Mouse (Mus musculus): Measurements from ENCODE around the gene Pak1ip1. TPM values are rescaled to one million over a fixed set of nuclear protein-coding genes. Genes with fewer than 3 reads are reported as not detected.
A peak's percentile ranks its signal among the peaks of the same experiment; 100 is the strongest.

Gene Pak1ip1
- polyA plus RNA-seq, 1 experiment from 2014 or later = 87.7 TPM

DNA sequence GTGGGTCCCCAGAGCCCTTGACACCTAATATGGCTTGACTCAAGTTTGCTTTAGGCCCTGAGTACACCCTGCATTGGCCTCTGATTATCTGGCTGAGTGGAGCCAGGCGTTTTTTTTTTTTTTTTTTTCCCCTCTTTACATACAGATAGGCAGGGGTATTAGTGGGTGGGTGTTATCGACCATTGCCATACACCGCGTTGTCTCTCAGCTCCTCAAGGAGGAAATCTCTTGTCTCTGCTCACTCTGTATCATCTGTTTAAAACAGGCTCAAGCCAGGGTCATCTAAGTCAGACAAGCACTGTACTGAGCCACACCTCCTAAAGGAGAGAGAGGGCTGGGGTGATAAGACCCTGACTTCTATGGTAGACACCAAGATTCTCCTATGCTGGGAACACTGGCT, 17.0 kb downstream of the Pak1ip1 start:
- Histone ChIP-seq H3K4me3 (ENCODE audit: low read length) (no peak overlapping the region), H3K4me2 (ENCODE audit: low read depth, low read length) (peak overlapping the region; percentile 80; the same call in 1 of the 2 replicates), H3K27ac (ENCODE audit: low read length) (no peak overlapping the region), H3K9me3 (ENCODE audit: control insufficient read depth, low read length) (no peaks in the 10 kb centered on the region), H3K9ac (ENCODE audit: low read depth, low read length) (peak overlapping the region; percentile 85; the same call in 1 of the 2 replicates), H3K27me3 (replicated peaks; ENCODE audit: control insufficient read depth, insufficient read depth, low read length) (no peaks in the 10 kb centered on the region), H3K4me1 (ENCODE audit: control insufficient read depth, insufficient read depth, low read length) (peaks cover 20% of the 10 kb centered on the region), H3K36me3 (ENCODE audit: control insufficient read depth, insufficient read depth, low read length) (peaks cover 6% of the 10 kb centered on the region)
- no peak; the same call in 1 of the 2 replicates for ATAC-seq
- 68% methylated on average over 4 of the region's 4 CpGs for WGBS

GRCm38 (mm10) chr13:41018236-41018635, 17.4 kb downstream of the Pak1ip1 start:
- no peaks in the 10 kb centered on the region for H3K9me3 ChIP-seq (ENCODE audit: control insufficient read depth, low read length)
- H3K9ac ChIP-seq (ENCODE audit: low read depth, low read length) = no peak overlapping the region
- peaks cover 8% of the 10 kb centered on the region for H3K36me3 ChIP-seq (ENCODE audit: control insufficient read depth, insufficient read depth, low read length)
- no peaks in the 10 kb centered on the region for H3K27me3 ChIP-seq (replicated peaks; ENCODE audit: control insufficient read depth, insufficient read depth, low read length)
- 93% methylated on average over 9 of the region's 9 CpGs for WGBS
- no peak overlapping the region; the same call in 1 of the 2 replicates for H3K4me3 ChIP-seq (ENCODE audit: low read length)
- ATAC-seq = no peak
- peaks cover 20% of the 10 kb centered on the region for H3K4me1 ChIP-seq (ENCODE audit: control insufficient read depth, insufficient read depth, low read length)
- H3K4me2 ChIP-seq (ENCODE audit: low read depth, low read length) = no peak overlapping the region
- no peak overlapping the region for H3K27ac ChIP-seq (ENCODE audit: low read length)

DNA sequence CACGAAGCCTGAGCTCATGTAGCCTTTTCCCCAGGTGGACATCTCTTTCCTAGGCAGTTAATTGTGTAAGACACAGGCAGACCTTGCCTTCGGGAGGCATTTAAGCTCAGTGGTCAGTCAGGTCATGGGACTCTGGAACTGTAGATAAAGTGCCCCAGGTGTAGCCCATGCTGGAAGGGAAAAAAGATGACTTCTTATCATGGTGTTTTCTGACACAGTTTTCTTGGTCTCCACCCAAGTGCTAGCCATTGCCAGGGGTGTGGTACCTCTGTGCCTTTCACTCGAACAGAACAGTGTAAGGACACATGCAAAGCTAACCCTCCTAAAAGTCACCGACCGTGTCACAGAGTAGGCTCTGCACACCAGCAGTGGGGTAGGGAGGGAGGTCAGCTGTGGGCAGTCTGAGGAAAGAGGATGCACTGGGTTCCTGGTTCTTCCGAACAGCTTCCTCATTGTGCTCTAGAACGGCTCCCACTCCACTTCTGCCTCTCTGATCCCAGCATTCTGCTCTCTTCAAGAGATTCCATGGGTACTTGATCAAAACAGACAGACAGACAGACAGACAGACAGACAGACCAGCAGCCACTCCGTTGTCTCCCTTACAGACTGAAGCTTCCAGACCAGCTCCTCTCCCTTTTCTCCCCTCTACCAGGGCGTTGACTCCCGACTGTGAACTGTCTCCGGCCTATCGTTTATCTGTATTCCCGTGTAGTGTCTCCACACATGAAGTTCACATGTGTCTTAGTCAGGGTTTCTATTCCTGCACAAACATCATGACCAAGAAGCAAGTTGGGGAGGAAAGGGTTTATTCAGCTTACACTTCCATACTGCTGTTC, 18.2 kb downstream of the Pak1ip1 start:
- peaks cover 13% of the 10 kb centered on the region for H3K36me3 ChIP-seq (ENCODE audit: control insufficient read depth, insufficient read depth, low read length)
- no peak overlapping the region for H3K4me3 ChIP-seq (ENCODE audit: low read length)
- no peaks in the 10 kb centered on the region for H3K9me3 ChIP-seq (ENCODE audit: control insufficient read depth, low read length)
- H3K4me1 ChIP-seq (ENCODE audit: control insufficient read depth, insufficient read depth, low read length) = peaks cover 20% of the 10 kb centered on the region
- ATAC-seq = no peak
- H3K27me3 ChIP-seq (replicated peaks; ENCODE audit: control insufficient read depth, insufficient read depth, low read length) = no peaks in the 10 kb centered on the region
- no peak overlapping the region for H3K4me2 ChIP-seq (ENCODE audit: low read depth, low read length)
- WGBS = 93% methylated on average over 13 of the region's 13 CpGs
- H3K27ac ChIP-seq (ENCODE audit: low read length) = no peak overlapping the region
- no peak overlapping the region for H3K9ac ChIP-seq (ENCODE audit: low read depth, low read length)

DNA sequence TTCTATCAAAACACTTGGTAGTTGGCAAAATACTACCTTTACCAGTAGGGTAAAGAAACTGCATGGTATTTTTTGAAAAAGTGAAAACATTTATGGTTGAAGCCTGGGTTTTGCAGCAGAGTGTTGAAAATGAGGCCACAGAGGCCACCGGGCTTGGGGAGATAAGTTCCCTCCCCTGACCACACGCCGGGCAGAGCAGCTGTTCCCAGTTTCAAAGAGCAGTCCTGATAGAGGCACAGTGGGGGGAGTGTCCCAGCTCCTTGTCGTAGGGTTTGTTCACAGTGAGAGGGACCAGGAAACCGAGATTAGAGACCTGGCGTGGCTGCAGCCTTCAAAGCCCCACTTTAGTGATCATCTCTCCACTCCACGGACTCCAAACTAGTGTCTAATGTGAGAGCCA, 19.7 kb downstream of the Pak1ip1 start:
- no peak for ATAC-seq
- H3K9me3 ChIP-seq (ENCODE audit: control insufficient read depth, low read length) = no peaks in the 10 kb centered on the region
- peaks cover 18% of the 10 kb centered on the region for H3K4me1 ChIP-seq (ENCODE audit: control insufficient read depth, insufficient read depth, low read length)
- WGBS = 62% methylated on average over 7 of the region's 7 CpGs
- H3K27me3 ChIP-seq (replicated peaks; ENCODE audit: control insufficient read depth, insufficient read depth, low read length) = no peaks in the 10 kb centered on the region
- no peak overlapping the region for H3K4me3 ChIP-seq (ENCODE audit: low read length)
- H3K4me2 ChIP-seq (ENCODE audit: low read depth, low read length) = no peak overlapping the region
- H3K9ac ChIP-seq (ENCODE audit: low read depth, low read length) = no peak overlapping the region
- H3K27ac ChIP-seq (ENCODE audit: low read length) = no peak overlapping the region
- peaks cover 13% of the 10 kb centered on the region for H3K36me3 ChIP-seq (ENCODE audit: control insufficient read depth, insufficient read depth, low read length)

GRCm38 (mm10) chr13:41021607-41022006, 20.8 kb downstream of the Pak1ip1 start:
- WGBS = 89% methylated on average over 6 of the region's 6 CpGs
- ATAC-seq = no peak
- H3K4me2 ChIP-seq (ENCODE audit: low read depth, low read length) = no peak overlapping the region
- no peak overlapping the region for H3K27ac ChIP-seq (ENCODE audit: low read length)
- peaks cover 14% of the 10 kb centered on the region for H3K4me1 ChIP-seq (ENCODE audit: control insufficient read depth, insufficient read depth, low read length)
- H3K27me3 ChIP-seq (replicated peaks; ENCODE audit: control insufficient read depth, insufficient read depth, low read length) = no peaks in the 10 kb centered on the region
- H3K9me3 ChIP-seq (ENCODE audit: control insufficient read depth, low read length) = no peaks in the 10 kb centered on the region
- no peak overlapping the region for H3K4me3 ChIP-seq (ENCODE audit: low read length)
- H3K36me3 ChIP-seq (ENCODE audit: control insufficient read depth, insufficient read depth, low read length) = peaks cover 13% of the 10 kb centered on the region
- no peak overlapping the region for H3K9ac ChIP-seq (ENCODE audit: low read depth, low read length)

DNA sequence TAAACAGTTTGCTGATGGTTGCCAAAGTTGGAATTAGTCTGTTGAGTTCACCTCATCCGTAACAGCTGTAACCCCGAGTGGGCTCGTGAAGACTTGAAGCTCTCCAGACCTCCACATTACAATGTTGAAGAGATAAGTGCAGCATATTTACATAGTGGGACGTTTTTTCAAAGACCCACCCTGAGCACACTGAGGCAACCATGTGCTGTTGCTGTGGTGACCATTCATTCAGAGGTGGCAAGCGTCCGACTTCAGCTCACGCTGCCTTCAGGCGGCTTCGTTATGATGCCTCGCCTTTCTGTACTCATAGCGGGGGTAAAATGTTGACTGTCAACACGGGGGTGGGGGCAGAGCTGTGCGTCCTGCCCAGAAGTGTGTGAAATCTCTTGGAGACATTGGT, 21.3 kb downstream of the Pak1ip1 start:
- no peak overlapping the region for H3K9ac ChIP-seq (ENCODE audit: low read depth, low read length)
- H3K36me3 ChIP-seq (ENCODE audit: control insufficient read depth, insufficient read depth, low read length) = peaks cover 13% of the 10 kb centered on the region
- no peak overlapping the region for H3K4me3 ChIP-seq (ENCODE audit: low read length)
- H3K9me3 ChIP-seq (ENCODE audit: control insufficient read depth, low read length) = no peaks in the 10 kb centered on the region
- no peak for ATAC-seq
- H3K4me1 ChIP-seq (ENCODE audit: control insufficient read depth, insufficient read depth, low read length) = peaks cover 11% of the 10 kb centered on the region
- 65% methylated on average over 13 of the region's 13 CpGs for whole genome bisulfite sequencing
- no peak overlapping the region for H3K4me2 ChIP-seq (ENCODE audit: low read depth, low read length)
- H3K27ac ChIP-seq (ENCODE audit: low read length) = no peak overlapping the region
- no peaks in the 10 kb centered on the region for H3K27me3 ChIP-seq (replicated peaks; ENCODE audit: control insufficient read depth, insufficient read depth, low read length)

GRCm38 (mm10) chr13:41030098-41030497, 29.3 kb downstream of the Pak1ip1 start:
- Histone ChIP-seq H3K27ac (ENCODE audit: low read length) (no peak overlapping the region), H3K27me3 (replicated peaks; ENCODE audit: control insufficient read depth, insufficient read depth, low read length) (no peaks in the 10 kb centered on the region), H3K36me3 (ENCODE audit: control insufficient read depth, insufficient read depth, low read length) (no peaks in the 10 kb centered on the region), H3K9me3 (ENCODE audit: control insufficient read depth, low read length) (no peaks in the 10 kb centered on the region), H3K4me2 (ENCODE audit: low read depth, low read length) (no peak overlapping the region), H3K4me1 (ENCODE audit: control insufficient read depth, insufficient read depth, low read length) (no peaks in the 10 kb centered on the region), H3K4me3 (ENCODE audit: low read length) (no peak overlapping the region), H3K9ac (ENCODE audit: low read depth, low read length) (no peak overlapping the region)
- 76% methylated on average over 5 of the region's 5 CpGs for WGBS
- ATAC-seq = no peak

GRCm38 (mm10) chr13:41042511-41042910, 41.7 kb downstream of the Pak1ip1 start:
- Histone ChIP-seq H3K27ac (ENCODE audit: low read length) (no peak overlapping the region), H3K4me2 (ENCODE audit: low read depth, low read length) (no peak overlapping the region), H3K9ac (ENCODE audit: low read depth, low read length) (no peak overlapping the region), H3K4me1 (ENCODE audit: control insufficient read depth, insufficient read depth, low read length) (no peaks in the 10 kb centered on the region), H3K9me3 (ENCODE audit: control insufficient read depth, low read length) (no peaks in the 10 kb centered on the region), H3K27me3 (replicated peaks; ENCODE audit: control insufficient read depth, insufficient read depth, low read length) (no peaks in the 10 kb centered on the region), H3K36me3 (ENCODE audit: control insufficient read depth, insufficient read depth, low read length) (no peaks in the 10 kb centered on the region), H3K4me3 (ENCODE audit: low read length) (no peak overlapping the region)
- no peak for ATAC-seq
- WGBS = 86% methylated on average over 4 of the region's 4 CpGs

- Histone ChIP-seq H3K27ac (ENCODE audit: low read length) (no peak overlapping the region), H3K4me3 (ENCODE audit: low read length) (no peak overlapping the region), H3K9ac (ENCODE audit: low read depth, low read length) (no peak overlapping the region), H3K27me3 (replicated peaks; ENCODE audit: control insufficient read depth, insufficient read depth, low read length) (no peaks in the 10 kb centered on the region), H3K4me2 (ENCODE audit: low read depth, low read length) (no peak overlapping the region), H3K4me1 (ENCODE audit: control insufficient read depth, insufficient read depth, low read length) (no peaks in the 10 kb centered on the region), H3K9me3 (ENCODE audit: control insufficient read depth, low read length) (no peaks in the 10 kb centered on the region), H3K36me3 (ENCODE audit: control insufficient read depth, insufficient read depth, low read length) (no peaks in the 10 kb centered on the region)
- WGBS = 85% methylated on average over 8 of the region's 8 CpGs
- ATAC-seq = no peak
Measured at GRCm38 (mm10) chr13:41045901-41046300, 45.1 kb downstream of the Pak1ip1 start.
